20 mouse cellular contexts compared by ENCODE assay signal in genomic region chr6:33913486-33913885, GRCm38 (mm10).
DNase-seq lines count a peak whose midpoint lies in the region; ATAC-seq and TF ChIP-seq lines count a peak whose summit lies in the region.
"Had no signal": no experiment of that assay in that cellular context is flagged by ENCODE, and none has a peak within 500 bp of the region (broad histone marks: within the 10 kb centered on the region; RNA-seq: fewer than 3 reads in every experiment).

No protein-coding gene starts in this region.

- H3K27ac ChIP-seq in heart, embryonic 14.5 days (replicated peaks in 1 of 2; ENCODE audit: control insufficient read depth in 1 of 2, insufficient read depth in 1 of 2, low read depth in 2 of 2, low read length in 2 of 2) = peak overlapping the region; percentile 60 to 64; a peak in 3 of 4 replicates
- H3K27ac ChIP-seq in midbrain, embryonic 11.5 days (ENCODE audit: low read depth, low read length) = no peak overlapping the region
- H3K27ac ChIP-seq in midbrain, postnatal 0 days (ENCODE audit: low read depth, low read length) = no peak overlapping the region
- H3K27ac ChIP-seq in hindbrain, embryonic 14.5 days = peak overlapping the region; percentile 68
- 0 out of 2 replicates have a peak overlapping the region, but pooled peaks have one; percentile 25 for H3K27ac ChIP-seq in neural tube, embryonic 14.5 days (ENCODE audit: low read depth, low read length)
- H3K27ac ChIP-seq: limb, embryonic 15.5 days had no signal

- no peak for ATAC-seq in heart, embryonic 14.5 days (ENCODE audit: insufficient number of reproducible peaks, insufficient read depth, low FRiP score, low read depth)
- ATAC-seq in midbrain, embryonic 11.5 days (ENCODE audit: low FRiP score) = no peak
- ATAC-seq in midbrain, postnatal 0 days (ENCODE audit: low FRiP score) = no peak
- ATAC-seq in hindbrain, embryonic 14.5 days (ENCODE audit: low FRiP score) = no peak
- ATAC-seq in neural tube, embryonic 14.5 days (ENCODE audit: low read depth) = no peak

- no peaks in the 10 kb centered on the region; the same call in 1 of the 2 replicates for H3K9me3 ChIP-seq in heart, embryonic 14.5 days (ENCODE audit: control insufficient read depth, low read length)
- no peaks in the 10 kb centered on the region for H3K9me3 ChIP-seq in midbrain, embryonic 11.5 days (ENCODE audit: control insufficient read depth, low read length)
- H3K9me3 ChIP-seq in midbrain, postnatal 0 days (ENCODE audit: low read length) = no peaks in the 10 kb centered on the region
- H3K9me3 ChIP-seq in hindbrain, embryonic 14.5 days (ENCODE audit: control insufficient read depth, low read length) = no peaks in the 10 kb centered on the region
- H3K9me3 ChIP-seq in neural tube, embryonic 14.5 days (ENCODE audit: control insufficient read depth, low read length) = no peaks in the 10 kb centered on the region
- H3K9me3 ChIP-seq: limb, embryonic 15.5 days had no signal

- peak overlapping the region; percentile 49 for H3K9ac ChIP-seq in heart, embryonic 14.5 days (ENCODE audit: low read length)
- no peak overlapping the region for H3K9ac ChIP-seq in midbrain, embryonic 11.5 days (ENCODE audit: low read length)
- no peak overlapping the region for H3K9ac ChIP-seq in midbrain, postnatal 0 days (replicated peaks; ENCODE audit: low read length, poor library complexity, severe bottlenecking)
- no peak overlapping the region for H3K9ac ChIP-seq in hindbrain, embryonic 14.5 days
- H3K9ac ChIP-seq in neural tube, embryonic 14.5 days (replicated peaks; ENCODE audit: low read depth, low read length) = no peak overlapping the region
- H3K9ac ChIP-seq: limb, embryonic 15.5 days had no signal

- H3K36me3 ChIP-seq in heart, embryonic 14.5 days (ENCODE audit: control insufficient read depth, insufficient read depth, low read length) = no peaks in the 10 kb centered on the region
- H3K36me3 ChIP-seq in midbrain, embryonic 11.5 days (ENCODE audit: control insufficient read depth, insufficient read depth, low read length) = no peaks in the 10 kb centered on the region
- no peaks in the 10 kb centered on the region for H3K36me3 ChIP-seq in midbrain, postnatal 0 days (ENCODE audit: insufficient read depth, low read length)
- no peaks in the 10 kb centered on the region for H3K36me3 ChIP-seq in hindbrain, embryonic 14.5 days (replicated peaks; ENCODE audit: control insufficient read depth, insufficient read depth)
- no peaks in the 10 kb centered on the region for H3K36me3 ChIP-seq in neural tube, embryonic 14.5 days (ENCODE audit: control insufficient read depth, insufficient read depth, low read length)
- H3K36me3 ChIP-seq: limb, embryonic 15.5 days had no signal

- H3K27me3 ChIP-seq in heart, embryonic 14.5 days (ENCODE audit: control insufficient read depth, insufficient read depth, low read length) = no peaks in the 10 kb centered on the region
- H3K27me3 ChIP-seq in midbrain, embryonic 11.5 days (ENCODE audit: control insufficient read depth, insufficient read depth, low read length) = no peaks in the 10 kb centered on the region
- no peaks in the 10 kb centered on the region for H3K27me3 ChIP-seq in midbrain, postnatal 0 days (ENCODE audit: insufficient read depth, low read length)
- H3K27me3 ChIP-seq in hindbrain, embryonic 14.5 days (ENCODE audit: control insufficient read depth, insufficient read depth, low read length) = no peaks in the 10 kb centered on the region
- no peaks in the 10 kb centered on the region for H3K27me3 ChIP-seq in neural tube, embryonic 14.5 days (ENCODE audit: control insufficient read depth, insufficient read depth, low read length)
- H3K27me3 ChIP-seq: CH12.LX; limb, embryonic 15.5 days; megakaryocyte, embryonic 14.5 days had no signal

- 64% methylated on average over 8 of the region's 8 CpGs for WGBS in heart, embryonic 14.5 days
- 51% methylated on average over 8 of the region's 8 CpGs for WGBS in midbrain, embryonic 11.5 days
- WGBS in midbrain, postnatal 0 days = 25% methylated on average over 8 of the region's 8 CpGs
- WGBS in hindbrain, embryonic 14.5 days = 39% methylated on average over 8 of the region's 8 CpGs
- WGBS in neural tube, embryonic 14.5 days = 45% methylated on average over 8 of the region's 8 CpGs

- DNase-seq in heart, adult 9 months (ENCODE audit: low spot score in 2 of 2) = no peak
- DNase-seq in midbrain, embryonic 11.5 days (ENCODE audit: low spot score, missing footprints) = peak; percentile 88
- no peak for DNase-seq in midbrain, postnatal 0 days (ENCODE audit: low spot score)
- peak; percentile 34 for DNase-seq in hindbrain, embryonic 14.5 days (ENCODE audit: low spot score)
- no peak for DNase-seq in adrenal gland, postnatal 14 days
- no peak for DNase-seq in layer of hippocampus, adult 18-20 months (ENCODE audit: low spot score in 2 of 2)
- DNase-seq: adrenal gland, postnatal 25 days; cerebellum, adult 2 months; gastrocnemius, postnatal 36 days; heart, postnatal 10 days; kidney, postnatal 4 days; layer of hippocampus, postnatal 36 days; lung, postnatal 10 days; right cerebral cortex, postnatal 14 days had no signal

- H3K4me1 ChIP-seq in heart, embryonic 14.5 days (ENCODE audit: control insufficient read depth in 2 of 2, insufficient read depth in 2 of 2, low read length in 2 of 2) = peaks cover 7 to 10% of the 10 kb centered on the region in 2 experiments
- peaks cover 8% of the 10 kb centered on the region for H3K4me1 ChIP-seq in midbrain, embryonic 11.5 days (ENCODE audit: control insufficient read depth, insufficient read depth, low read length)
- no peaks in the 10 kb centered on the region for H3K4me1 ChIP-seq in midbrain, postnatal 0 days (ENCODE audit: insufficient read depth, low read length)
- peaks cover 8% of the 10 kb centered on the region for H3K4me1 ChIP-seq in hindbrain, embryonic 14.5 days (replicated peaks; ENCODE audit: control insufficient read depth, insufficient read depth, low read length)
- no peaks in the 10 kb centered on the region for H3K4me1 ChIP-seq in neural tube, embryonic 14.5 days (ENCODE audit: control insufficient read depth, insufficient read depth, low read length)
- H3K4me1 ChIP-seq: limb, embryonic 15.5 days had no signal

- TF ChIP-seq CTCF in midbrain, postnatal 0 days (IDR thresholded peaks at IDR 0.05) = no peak

- H3K4me2 ChIP-seq in heart, embryonic 14.5 days (ENCODE audit: low read length) = peak overlapping the region; percentile 28
- no peak overlapping the region for H3K4me2 ChIP-seq in midbrain, embryonic 11.5 days
- no peak overlapping the region for H3K4me2 ChIP-seq in midbrain, postnatal 0 days (ENCODE audit: low read depth, low read length, poor library complexity, severe bottlenecking)
- no peak overlapping the region for H3K4me2 ChIP-seq in hindbrain, embryonic 14.5 days (replicated peaks)
- H3K4me2 ChIP-seq in neural tube, embryonic 14.5 days (ENCODE audit: low read depth, low read length) = no peak overlapping the region
- H3K4me2 ChIP-seq: limb, embryonic 15.5 days had no signal

- no peak overlapping the region for H3K4me3 ChIP-seq in heart, embryonic 14.5 days (ENCODE audit: control insufficient read depth in 1 of 2, insufficient read depth in 1 of 2, low read depth in 1 of 2, low read length in 2 of 2)
- no peak overlapping the region for H3K4me3 ChIP-seq in midbrain, embryonic 11.5 days (ENCODE audit: low read depth, low read length)
- no peak overlapping the region for H3K4me3 ChIP-seq in midbrain, postnatal 0 days (ENCODE audit: low read depth, low read length)
- H3K4me3 ChIP-seq in hindbrain, embryonic 14.5 days (replicated peaks; ENCODE audit: low read length) = no peak overlapping the region
- H3K4me3 ChIP-seq in neural tube, embryonic 14.5 days (ENCODE audit: low read depth, low read length) = no peak overlapping the region
- H3K4me3 ChIP-seq: erythroblast, embryonic 14.5 days; limb, embryonic 15.5 days; megakaryocyte, embryonic 14.5 days had no signal

Comparison
In these comparisons a context has a peak if more than half of its experiments do, and no peak if none do; other contexts are left out.
1. DNase-seq: peak in midbrain, embryonic 11.5 days (single experiment) and hindbrain, embryonic 14.5 days (single experiment); none in heart, adult 9 months (0 of 2), midbrain, postnatal 0 days (single experiment), adrenal gland, postnatal 14 days (single experiment) and layer of hippocampus, adult 18-20 months (0 of 2).
2. H3K27ac ChIP-seq: peak in heart, embryonic 14.5 days (2 of 2), hindbrain, embryonic 14.5 days (single experiment) and neural tube, embryonic 14.5 days (single experiment); none in midbrain, embryonic 11.5 days (single experiment) and midbrain, postnatal 0 days (single experiment).